Mouse (Mus musculus) myocyte (in vitro differentiated cells): ENCODE measurements around the gene Gmeb1.

Source experiments
- CEBPB ChIP-seq: IDR thresholded peaks from 2 replicates; pipeline ENCODE4 v1.6.1; 2011; ENCODE audit warnings: mild to moderate bottlenecking, moderate library complexity; ENCODE audit not compliant: poor library complexity, insufficient read depth, severe bottlenecking
- E2F4 ChIP-seq: IDR thresholded peaks from one replicate; pipeline ENCODE4 v1.6.1; 2011; ENCODE audit warnings: mild to moderate bottlenecking, control low read depth, moderate library complexity; ENCODE audit not compliant: insufficient read depth
- MAX ChIP-seq: IDR thresholded peaks from one replicate; pipeline ENCODE4 v1.6.1; 2011; ENCODE audit warnings: low read depth, mild to moderate bottlenecking, control low read depth
- MYOD1 ChIP-seq, 3 experiments: IDR thresholded peaks; one replicate each; pipeline ENCODE4 v1.6.1; 2011; ENCODE audit warnings: control low read depth in 2 of 3, low read depth in 2 of 3, mild to moderate bottlenecking in 2 of 3, moderate library complexity in 1 of 3; ENCODE audit not compliant: insufficient read length in 2 of 3, control insufficient read depth in 1 of 3
- POLR2A ChIP-seq: IDR thresholded peaks from one replicate; pipeline ENCODE4 v1.6.1; 2011; ENCODE audit warnings: low read depth, mild to moderate bottlenecking, control low read depth, moderate library complexity; ENCODE audit not compliant: insufficient read length
- POLR2AphosphoS2 ChIP-seq: IDR thresholded peaks from one replicate; pipeline ENCODE4 v1.6.1; 2011; ENCODE audit warnings: low read depth, control low read depth; ENCODE audit not compliant: insufficient read length
- REST ChIP-seq: IDR thresholded peaks from one replicate; pipeline ENCODE4 v1.6.1; 2011; ENCODE audit warnings: mild to moderate bottlenecking, control low read depth, moderate library complexity; ENCODE audit not compliant: insufficient read depth, insufficient read length
- TCF12 ChIP-seq: IDR thresholded peaks from one replicate; pipeline ENCODE4 v1.6.1; 2011; ENCODE audit warnings: mild to moderate bottlenecking, control low read depth; ENCODE audit not compliant: poor library complexity, insufficient read depth, severe bottlenecking
- TCF3 ChIP-seq: IDR thresholded peaks from one replicate; pipeline ENCODE4 v1.6.1; 2011; ENCODE audit warnings: low read depth, control low read depth; ENCODE audit not compliant: insufficient read length
- USF1 ChIP-seq: IDR thresholded peaks from one replicate; pipeline ENCODE4 v1.6.1; 2011; ENCODE audit warnings: low read depth, mild to moderate bottlenecking, control low read depth, moderate library complexity

GRCm38 (mm10) chr4:132241208-132241607 is 20.2 kb downstream of the Gmeb1 start:
- no peak for TF ChIP-seq TCF12
- TF ChIP-seq MYOD1 (IDR thresholded peaks at IDR 0.05; ENCODE audit: control insufficient read depth in 1 of 3, insufficient read length in 2 of 3, low read depth in 2 of 3), result no peak
- TF ChIP-seq POLR2A, result no peak
- no peak for TF ChIP-seq E2F4
- no peak for TF ChIP-seq REST
- no peak for TF ChIP-seq POLR2AphosphoS2
- no peak for TF ChIP-seq USF1
- TF ChIP-seq MAX, result no peak
- no peak for TF ChIP-seq CEBPB
- TF ChIP-seq TCF3, result no peak
